Mouse (Mus musculus) testis, adult 2 months (tissue): ENCODE measurements at regions not wholly inside any gene's neighbourhood (a gene's known extent, or its start where the extent isn't known, plus 50 kb on each side); places are given as distances from the start of the nearest gene placed in this dataset.

Experiments
- CTCF ChIP-seq: fragments of 200-500 bp; IDR thresholded peaks from 2 replicates; pipeline ENCODE4 v1.5.1; 2012; ENCODE audit warnings: low read depth, mild to moderate bottlenecking, inconsistent platforms, low read length, moderate library complexity; ENCODE audit not compliant: control insufficient read depth, insufficient read depth, insufficient replicate concordance
- POLR2A ChIP-seq: fragments of 200-500 bp; IDR thresholded peaks from 2 replicates; pipeline ENCODE4 v1.6.1; 2012; ENCODE audit warnings: low read depth, mild to moderate bottlenecking, inconsistent platforms, low read length, moderate library complexity; ENCODE audit not compliant: control insufficient read depth

- TF ChIP-seq POLR2A (no peak), CTCF (no peak)
These were observed 447.7 kb downstream of the Gtdc1 start for GRCm38 (mm10) chr2:44479746-44480145.
